Mouse (Mus musculus): ENCODE data around the gene Areg. TPM values are rescaled to one million over a fixed set of nuclear protein-coding genes. Genes with fewer than 3 reads are reported as not detected.

The Areg gene
- polyA plus RNA-seq, 1 experiment, result 21.9 TPM

GRCm38 (mm10) chr5:91113967-91114366, 25.4 kb upstream of the Areg start:
- Histone ChIP-seq H3K27me3 (ENCODE audit: control insufficient read depth, insufficient read depth, insufficient read length) (no peaks in the 10 kb centered on the region), H3K4me3 (no peak overlapping the region), H3K36me3 (ENCODE audit: control insufficient read depth, insufficient read depth) (no peaks in the 10 kb centered on the region), H3ac (ENCODE audit: control insufficient read depth, insufficient read length) (no peak overlapping the region), H3K4me2 (ENCODE audit: low read depth) (no peak overlapping the region), H3K79me2 (ENCODE audit: control insufficient read depth, insufficient read depth) (no peaks in the 10 kb centered on the region)
- TF ChIP-seq REST (IDR thresholded peaks at IDR 0.05; ENCODE audit: insufficient read depth, insufficient read length), result no peak
- TF ChIP-seq POLR2A (IDR thresholded peaks at IDR 0.05; ENCODE audit: insufficient read length, low read depth), result no peak
- TF ChIP-seq TCF12 (IDR thresholded peaks at IDR 0.05; ENCODE audit: insufficient read depth, poor library complexity, severe bottlenecking), result no peak
- TF ChIP-seq TCF3 (IDR thresholded peaks at IDR 0.05; ENCODE audit: insufficient read length, low read depth), result no peak
- no peak for TF ChIP-seq POLR2AphosphoS2 (IDR thresholded peaks at IDR 0.05; ENCODE audit: insufficient read length, low read depth)
- TF ChIP-seq MYOD1 (IDR thresholded peaks at IDR 0.05; ENCODE audit: control insufficient read depth in 1 of 3, insufficient read length in 2 of 3, low read depth in 2 of 3), result no peak
- no peak for TF ChIP-seq USF1 (IDR thresholded peaks at IDR 0.05; ENCODE audit: low read depth)
- no peak for TF ChIP-seq MAX (IDR thresholded peaks at IDR 0.05; ENCODE audit: low read depth)
- TF ChIP-seq SRF (IDR thresholded peaks at IDR 0.05; ENCODE audit: control insufficient read depth, insufficient read length, low read depth), result no peak

GRCm38 (mm10) chr5:91114574-91114973, 24.8 kb upstream of the Areg start:
- Histone ChIP-seq H3K4me3 (no peak overlapping the region), H3K36me3 (ENCODE audit: control insufficient read depth, insufficient read depth) (no peaks in the 10 kb centered on the region), H3K4me2 (ENCODE audit: low read depth) (no peak overlapping the region), H3K27me3 (ENCODE audit: control insufficient read depth, insufficient read depth, insufficient read length) (no peaks in the 10 kb centered on the region), H3ac (ENCODE audit: control insufficient read depth, insufficient read length) (no peak overlapping the region), H3K79me2 (ENCODE audit: control insufficient read depth, insufficient read depth) (no peaks in the 10 kb centered on the region)
- TF ChIP-seq MYOD1 (IDR thresholded peaks at IDR 0.05; ENCODE audit: control insufficient read depth in 1 of 3, insufficient read length in 2 of 3, low read depth in 2 of 3), result peak in 1 of 3 experiments; percentile 49
- no peak for TF ChIP-seq TCF12 (IDR thresholded peaks at IDR 0.05; ENCODE audit: insufficient read depth, poor library complexity, severe bottlenecking)

- H3K79me2 ChIP-seq (ENCODE audit: control insufficient read depth, insufficient read depth), result no peaks in the 10 kb centered on the region
- no peaks in the 10 kb centered on the region for H3K27me3 ChIP-seq (ENCODE audit: control insufficient read depth, insufficient read depth, insufficient read length)
- H3K4me2 ChIP-seq (ENCODE audit: low read depth), result no peak overlapping the region
- no peaks in the 10 kb centered on the region for H3K36me3 ChIP-seq (ENCODE audit: control insufficient read depth, insufficient read depth)
- no peak overlapping the region for H3ac ChIP-seq (ENCODE audit: control insufficient read depth, insufficient read length)
- no peak overlapping the region for H3K4me3 ChIP-seq
- TF ChIP-seq TCF3 (IDR thresholded peaks at IDR 0.05; ENCODE audit: insufficient read length, low read depth) (no peak), CEBPB (IDR thresholded peaks at IDR 0.05; ENCODE audit: insufficient read depth, poor library complexity, severe bottlenecking) (no peak), MAX (IDR thresholded peaks at IDR 0.05; ENCODE audit: low read depth) (no peak), REST (IDR thresholded peaks at IDR 0.05; ENCODE audit: insufficient read depth, insufficient read length) (no peak), POLR2AphosphoS2 (IDR thresholded peaks at IDR 0.05; ENCODE audit: insufficient read length, low read depth) (no peak), USF1 (IDR thresholded peaks at IDR 0.05; ENCODE audit: low read depth) (no peak), E2F4 (IDR thresholded peaks at IDR 0.05; ENCODE audit: insufficient read depth) (no peak), MYOG (IDR thresholded peaks at IDR 0.05; ENCODE audit: control insufficient read depth in 1 of 3, insufficient read depth in 1 of 3, insufficient read length in 2 of 3, low read depth in 2 of 3) (no peak), POLR2A (IDR thresholded peaks at IDR 0.05; ENCODE audit: insufficient read length, low read depth) (no peak), MYOD1 (IDR thresholded peaks at IDR 0.05; ENCODE audit: control insufficient read depth in 1 of 3, insufficient read length in 2 of 3, low read depth in 2 of 3) (no peak), SRF (IDR thresholded peaks at IDR 0.05; ENCODE audit: control insufficient read depth, insufficient read length, low read depth) (no peak), TCF12 (IDR thresholded peaks at IDR 0.05; ENCODE audit: insufficient read depth, poor library complexity, severe bottlenecking) (no peak)
These were observed 20.8 kb upstream of the Areg start for GRCm38 (mm10) chr5:91118618-91119017.

GRCm38 (mm10) chr5:91123404-91123803, 16.0 kb upstream of the Areg start:
- no peaks in the 10 kb centered on the region for H3K79me2 ChIP-seq (ENCODE audit: control insufficient read depth, insufficient read depth)
- no peak overlapping the region for H3K4me3 ChIP-seq
- H3K36me3 ChIP-seq (ENCODE audit: control insufficient read depth, insufficient read depth), result no peaks in the 10 kb centered on the region
- no peaks in the 10 kb centered on the region for H3K27me3 ChIP-seq (ENCODE audit: control insufficient read depth, insufficient read depth, insufficient read length)
- no peak overlapping the region for H3K4me2 ChIP-seq (ENCODE audit: low read depth)
- no peak overlapping the region for H3ac ChIP-seq (ENCODE audit: control insufficient read depth, insufficient read length)
- TF ChIP-seq MYOG (IDR thresholded peaks at IDR 0.05; ENCODE audit: control insufficient read depth in 1 of 3, insufficient read depth in 1 of 3, insufficient read length in 2 of 3, low read depth in 2 of 3) (no peak), MAX (IDR thresholded peaks at IDR 0.05; ENCODE audit: low read depth) (no peak), USF1 (IDR thresholded peaks at IDR 0.05; ENCODE audit: low read depth) (no peak), MYOD1 (IDR thresholded peaks at IDR 0.05; ENCODE audit: control insufficient read depth in 1 of 3, insufficient read length in 2 of 3, low read depth in 2 of 3) (no peak), POLR2A (IDR thresholded peaks at IDR 0.05; ENCODE audit: insufficient read length, low read depth) (no peak), SRF (IDR thresholded peaks at IDR 0.05; ENCODE audit: control insufficient read depth, insufficient read length, low read depth) (no peak), E2F4 (IDR thresholded peaks at IDR 0.05; ENCODE audit: insufficient read depth) (no peak), POLR2AphosphoS2 (IDR thresholded peaks at IDR 0.05; ENCODE audit: insufficient read length, low read depth) (no peak), CEBPB (IDR thresholded peaks at IDR 0.05; ENCODE audit: insufficient read depth, poor library complexity, severe bottlenecking) (no peak), TCF12 (IDR thresholded peaks at IDR 0.05; ENCODE audit: insufficient read depth, poor library complexity, severe bottlenecking) (no peak), REST (IDR thresholded peaks at IDR 0.05; ENCODE audit: insufficient read depth, insufficient read length) (no peak), TCF3 (IDR thresholded peaks at IDR 0.05; ENCODE audit: insufficient read length, low read depth) (no peak)

GRCm38 (mm10) chr5:91124140-91124539, 15.3 kb upstream of the Areg start:
- no peaks in the 10 kb centered on the region for H3K27me3 ChIP-seq (ENCODE audit: control insufficient read depth, insufficient read depth, insufficient read length)
- TF ChIP-seq POLR2A (IDR thresholded peaks at IDR 0.05; ENCODE audit: insufficient read length, low read depth) (no peak), TCF12 (IDR thresholded peaks at IDR 0.05; ENCODE audit: insufficient read depth, poor library complexity, severe bottlenecking) (no peak), MAX (IDR thresholded peaks at IDR 0.05; ENCODE audit: low read depth) (no peak), CEBPB (IDR thresholded peaks at IDR 0.05; ENCODE audit: insufficient read depth, poor library complexity, severe bottlenecking) (no peak), TCF3 (IDR thresholded peaks at IDR 0.05; ENCODE audit: insufficient read length, low read depth) (no peak), POLR2AphosphoS2 (IDR thresholded peaks at IDR 0.05; ENCODE audit: insufficient read length, low read depth) (no peak), MYOG (IDR thresholded peaks at IDR 0.05; ENCODE audit: control insufficient read depth in 1 of 3, insufficient read depth in 1 of 3, insufficient read length in 2 of 3, low read depth in 2 of 3) (no peak), REST (IDR thresholded peaks at IDR 0.05; ENCODE audit: insufficient read depth, insufficient read length) (no peak), E2F4 (IDR thresholded peaks at IDR 0.05; ENCODE audit: insufficient read depth) (no peak), USF1 (IDR thresholded peaks at IDR 0.05; ENCODE audit: low read depth) (no peak), MYOD1 (IDR thresholded peaks at IDR 0.05; ENCODE audit: control insufficient read depth in 1 of 3, insufficient read length in 2 of 3, low read depth in 2 of 3) (no peak), SRF (IDR thresholded peaks at IDR 0.05; ENCODE audit: control insufficient read depth, insufficient read length, low read depth) (no peak)
- no peak overlapping the region for H3K4me3 ChIP-seq
- H3K36me3 ChIP-seq (ENCODE audit: control insufficient read depth, insufficient read depth), result no peaks in the 10 kb centered on the region
- no peak overlapping the region for H3K4me2 ChIP-seq (ENCODE audit: low read depth)
- no peaks in the 10 kb centered on the region for H3K79me2 ChIP-seq (ENCODE audit: control insufficient read depth, insufficient read depth)
- H3ac ChIP-seq (ENCODE audit: control insufficient read depth, insufficient read length), result no peak overlapping the region

Measured in myocyte (in vitro differentiated cells).